Mouse (Mus musculus) cortical plate, adult 2 months (tissue): ENCODE data around the gene Acadsb. TPM values are rescaled to one million over a fixed set of nuclear protein-coding genes. Genes with fewer than 3 reads are reported as not detected.
"Not testable (repeated sequence)": the region's sequence is repeated elsewhere in the genome, so short reads cannot be mapped to it uniquely, and the experiment has no call there.

Experiments
- H3K27ac ChIP-seq: fragments of 200-500 bp; 2 replicates; pipeline ENCODE4 v1.5.1; 2012; ENCODE audit warnings: low read length, control low read depth, inconsistent platforms; ENCODE audit not compliant: insufficient read depth
- H3K4me1 ChIP-seq: fragments of 200-500 bp; 2 replicates; pipeline ENCODE4 v1.6.1; 2011; ENCODE audit warnings: low read length; ENCODE audit not compliant: control insufficient read depth, insufficient read depth
- H3K4me3 ChIP-seq: fragments of 200-500 bp; 2 replicates; pipeline ENCODE4 v1.5.1; 2011; ENCODE audit warnings: mild to moderate bottlenecking, low read length, control low read depth; ENCODE audit not compliant: insufficient read depth
- CTCF ChIP-seq: fragments of 200-500 bp; IDR thresholded peaks from 2 replicates; pipeline ENCODE4 v1.5.1; 2011; ENCODE audit warnings: mild to moderate bottlenecking, control low read depth, low read length; ENCODE audit not compliant: insufficient read depth; ENCODE audit errors: extremely low read depth
- POLR2A ChIP-seq: fragments of 200-500 bp; IDR thresholded peaks from 2 replicates; pipeline ENCODE4 v1.6.1; 2011; ENCODE audit warnings: mild to moderate bottlenecking, low read length, control low read depth; ENCODE audit not compliant: insufficient read depth; ENCODE audit errors: extremely low read depth
- polyA plus RNA-seq: library from polyadenylated mRNA; depleted of rRNA; stranded (reverse); fragments of >200 nt; gene quantifications from 2 replicates; pipeline ENCODE4 v1.2.3, GENCODE M21; 2012

Gene Acadsb
- polyA plus RNA-seq, 1 experiment = 36.2 TPM

- H3K27ac ChIP-seq = no peak overlapping the region
- TF ChIP-seq POLR2A (no peak), CTCF (no peak)
- peaks cover 6% of the 10 kb centered on the region for H3K4me1 ChIP-seq
- peak overlapping the region; percentile 65 for H3K4me3 ChIP-seq
These were observed 947 bp upstream of the Acadsb start for GRCm38 (mm10) chr7:131409321-131409987.

GRCm38 (mm10) chr7:131409988-131410385 is 414 bp upstream of the Acadsb start:
- Histone ChIP-seq H3K4me3 (peak overlapping the region; percentile 65), H3K4me1 (peaks cover 6% of the 10 kb centered on the region), H3K27ac (peak overlapping the region; percentile 41)
- TF ChIP-seq CTCF (no peak), POLR2A (no peak)

DNA sequence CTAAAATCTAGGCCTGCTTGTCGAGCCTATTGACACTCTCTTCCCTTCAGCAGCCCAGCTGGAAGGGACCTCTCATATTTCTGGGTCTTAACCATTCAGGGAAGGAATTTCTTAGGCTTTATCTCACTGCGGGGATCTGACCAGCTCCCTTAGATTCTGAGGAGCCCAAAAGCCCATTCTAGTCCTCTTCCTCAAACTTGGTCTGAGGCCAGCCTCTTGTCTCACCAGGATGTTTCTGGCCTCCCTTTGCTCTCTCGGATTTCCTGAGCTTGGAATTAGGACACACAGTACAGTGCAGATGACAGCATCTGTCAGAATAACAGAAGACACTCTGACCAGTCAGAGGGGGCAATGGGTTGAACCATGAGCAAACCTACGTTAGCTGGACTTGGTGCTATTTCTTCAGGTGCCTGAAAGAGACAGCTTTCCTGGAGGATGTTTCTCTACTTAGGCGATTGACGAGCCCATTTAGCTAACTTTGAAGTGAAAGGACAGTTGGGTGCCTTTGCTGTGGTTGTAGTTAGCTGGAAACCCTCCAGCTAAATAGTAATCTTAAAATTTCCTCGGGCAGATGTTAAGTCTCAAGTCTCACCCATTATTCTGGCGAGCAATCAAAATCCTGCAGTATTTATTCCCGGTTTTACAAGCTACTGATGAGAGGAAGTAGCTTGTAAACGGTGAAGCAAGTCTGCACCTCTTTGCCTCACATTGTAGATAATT is 980 bp downstream of the Acadsb start:
- TF ChIP-seq CTCF (no peak), POLR2A (no peak)
- H3K27ac ChIP-seq = no peak overlapping the region

DNA sequence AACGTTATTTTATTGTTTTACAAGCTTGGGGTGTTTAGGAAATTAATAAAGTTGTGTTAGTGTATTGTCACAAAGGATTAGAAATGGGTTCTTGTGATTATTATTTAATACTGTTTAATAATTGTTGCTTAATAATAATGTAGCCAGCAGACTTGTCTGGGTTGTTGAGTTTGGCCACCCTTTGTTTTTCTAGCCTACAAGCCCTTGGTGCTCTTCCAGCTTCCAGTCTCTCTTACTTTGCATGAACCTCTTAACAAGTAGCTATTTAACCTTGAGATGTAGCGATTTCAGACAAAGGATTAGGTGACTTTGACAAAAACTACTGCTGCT is 1.5 kb downstream of the Acadsb start:
- no peak for TF ChIP-seq CTCF
- TF ChIP-seq POLR2A = no peak
- no peak overlapping the region; the same call in 1 of the 2 replicates for H3K4me3 ChIP-seq
- H3K4me1 ChIP-seq = peaks cover 6% of the 10 kb centered on the region
- no peak overlapping the region for H3K27ac ChIP-seq

More for the DNA sequence above, 980 bp downstream of the Acadsb start:
- Histone ChIP-seq H3K4me3 (peak overlapping the region; percentile 65), H3K4me1 (peaks cover 6% of the 10 kb centered on the region)

GRCm38 (mm10) chr7:131416742-131417141 is 6.3 kb downstream of the Acadsb start:
- H3K4me1 ChIP-seq, H3K27ac ChIP-seq, H3K4me3 ChIP-seq: not testable (repeated sequence)

- H3K27ac ChIP-seq = no peak overlapping the region
- no peaks in the 10 kb centered on the region; the same call in 1 of the 2 replicates for H3K4me1 ChIP-seq
- no peak for TF ChIP-seq POLR2A
- no peak for TF ChIP-seq CTCF
- no peak overlapping the region for H3K4me3 ChIP-seq
These were observed 7.2 kb downstream of the Acadsb start for GRCm38 (mm10) chr7:131417605-131418004.

DNA sequence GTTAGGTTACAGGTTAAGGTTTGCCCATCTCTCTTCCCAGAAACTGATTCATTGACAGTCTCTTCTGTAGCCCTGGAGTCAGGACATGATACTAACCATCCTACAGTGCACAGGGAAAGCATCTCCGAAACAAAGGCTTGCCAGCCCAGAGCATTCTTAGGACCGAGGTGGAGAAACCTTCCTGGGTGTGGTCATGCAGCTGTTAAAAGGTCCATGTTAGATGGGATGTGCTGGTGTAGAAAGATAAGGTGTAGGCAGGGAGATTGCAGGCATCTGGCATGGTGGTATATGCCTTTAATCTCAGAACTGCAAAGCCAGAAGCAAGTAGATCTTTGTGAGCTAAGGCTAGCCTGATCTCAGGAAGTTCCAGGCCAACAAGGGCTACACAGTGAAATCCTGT is 14.5 kb downstream of the Acadsb start:
- H3K27ac ChIP-seq = no peak overlapping the region
- TF ChIP-seq CTCF (no peak), POLR2A (no peak)
- no peak overlapping the region for H3K4me3 ChIP-seq
- H3K4me1 ChIP-seq = no peaks in the 10 kb centered on the region

DNA sequence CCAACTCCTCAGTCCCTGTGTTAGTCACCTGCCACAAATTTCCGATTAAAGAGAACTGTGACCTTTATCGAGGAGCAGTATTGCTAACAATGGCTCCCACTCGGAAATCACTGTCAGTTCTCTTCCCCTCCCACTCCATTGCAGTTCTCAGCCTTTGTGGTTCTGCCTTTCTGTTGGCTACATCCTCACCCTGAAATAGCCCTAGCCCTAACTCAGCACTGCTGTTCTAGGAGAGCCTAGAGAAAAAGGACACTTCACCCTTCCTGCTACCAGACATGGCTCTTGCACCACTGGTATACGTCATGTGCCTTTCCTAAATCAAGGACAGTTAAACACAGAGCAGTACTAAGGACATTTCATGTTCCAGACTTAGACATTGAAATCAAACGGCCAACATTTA is 16.9 kb downstream of the Acadsb start:
- no peak for TF ChIP-seq POLR2A
- TF ChIP-seq CTCF = no peak
- no peak overlapping the region for H3K4me3 ChIP-seq
- no peak overlapping the region for H3K27ac ChIP-seq
- H3K4me1 ChIP-seq = no peaks in the 10 kb centered on the region

GRCm38 (mm10) chr7:131432244-131432643 is 21.8 kb downstream of the Acadsb start:
- Histone ChIP-seq H3K4me1 (no peaks in the 10 kb centered on the region), H3K4me3 (no peak overlapping the region), H3K27ac (no peak overlapping the region)
- TF ChIP-seq CTCF (peak; percentile 71), POLR2A (no peak)

DNA sequence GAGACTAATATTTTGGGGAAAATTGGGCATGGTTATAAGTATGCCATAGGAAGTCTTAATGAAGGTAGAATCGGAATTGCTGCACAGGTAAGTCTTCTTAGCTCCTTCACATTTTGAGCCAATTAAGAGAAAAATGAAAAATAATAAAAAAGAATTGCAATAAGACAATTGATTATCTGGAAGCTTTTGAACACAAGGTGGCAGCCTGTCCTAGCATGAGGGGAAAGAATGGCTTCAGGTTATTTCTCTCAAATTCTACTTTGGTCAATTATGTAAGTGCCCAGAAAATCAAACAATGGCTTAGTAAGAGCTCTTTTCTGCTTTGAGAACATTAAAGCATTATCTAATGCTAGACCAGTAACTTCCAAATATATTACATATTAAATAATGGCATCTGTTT is 23.9 kb downstream of the Acadsb start:
- H3K27ac ChIP-seq = no peak overlapping the region
- H3K4me1 ChIP-seq = no peaks in the 10 kb centered on the region
- no peak overlapping the region for H3K4me3 ChIP-seq
- TF ChIP-seq POLR2A (no peak), CTCF (no peak)
